Mouse (Mus musculus) testis, adult 2 months (tissue): ENCODE measurements around the gene Thrap3.

ENCODE experiments used
- CTCF ChIP-seq: fragments of 200-500 bp; IDR thresholded peaks from 2 replicates; pipeline ENCODE4 v1.5.1; 2012; ENCODE audit warnings: low read depth, mild to moderate bottlenecking, inconsistent platforms, low read length, moderate library complexity; ENCODE audit not compliant: control insufficient read depth, insufficient read depth, insufficient replicate concordance
- POLR2A ChIP-seq: fragments of 200-500 bp; IDR thresholded peaks from 2 replicates; pipeline ENCODE4 v1.6.1; 2012; ENCODE audit warnings: low read depth, mild to moderate bottlenecking, inconsistent platforms, low read length, moderate library complexity; ENCODE audit not compliant: control insufficient read depth

GRCm38 (mm10) chr4:126134236-126134635 lies 68.3 kb downstream of the Thrap3 start:
- TF ChIP-seq CTCF (no peak), POLR2A (no peak)
